Mouse (Mus musculus): Measurements from ENCODE around the gene Grik1. TPM values are rescaled to one million over a fixed set of nuclear protein-coding genes. Genes with fewer than 3 reads are reported as not detected.

The Grik1 gene
- total and polyA plus RNA-seq, 2 experiments from 2014 or later = 30.4 to 37.1 TPM

DNA sequence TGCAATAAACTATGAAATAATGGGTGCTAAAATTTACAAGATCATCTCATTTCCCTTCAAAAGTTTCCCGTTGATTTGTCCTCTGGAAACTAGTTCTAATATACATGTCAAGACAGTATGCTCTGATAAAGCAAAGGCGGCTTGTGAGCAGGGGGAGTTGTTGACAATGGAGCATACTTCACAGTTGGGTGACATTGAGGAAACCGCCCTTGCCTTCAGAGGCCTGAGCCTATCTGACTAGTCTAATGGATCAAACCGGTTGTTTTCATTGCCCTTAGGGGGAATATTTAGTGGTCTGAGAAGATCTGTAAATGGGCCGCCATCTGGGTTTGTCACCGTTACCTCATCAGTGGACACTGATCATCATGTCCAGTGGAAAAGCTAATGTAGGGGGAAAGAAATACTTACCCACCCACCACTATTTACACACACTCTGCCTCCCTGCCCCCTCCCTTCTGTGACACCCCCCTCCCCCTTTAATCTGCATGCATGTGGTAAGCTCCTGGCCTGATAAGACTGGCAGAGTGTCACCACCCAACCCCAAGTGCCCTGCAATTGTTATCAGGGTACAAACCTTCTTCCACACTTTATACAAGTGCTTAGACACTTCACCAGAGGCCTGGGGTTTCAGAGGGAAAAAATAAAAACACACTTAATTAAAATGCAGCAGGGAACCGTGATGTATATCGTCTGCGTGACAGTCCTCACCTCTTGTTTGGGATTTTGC, 335.2 kb downstream of the Grik1 start:
- Histone ChIP-seq H3K27ac (ENCODE audit: low read depth, low read length) (no peak overlapping the region), H3K27me3 (ENCODE audit: insufficient read depth, low read length) (no peaks in the 10 kb centered on the region), H3K4me3 (ENCODE audit: low read depth, low read length) (no peak overlapping the region), H3K36me3 (ENCODE audit: insufficient read depth, low read length) (no peaks in the 10 kb centered on the region), H3K4me1 (ENCODE audit: insufficient read depth, low read length) (no peaks in the 10 kb centered on the region), H3K9me3 (ENCODE audit: low read length) (no peaks in the 10 kb centered on the region), H3K9ac (replicated peaks; ENCODE audit: low read length, poor library complexity, severe bottlenecking) (no peak overlapping the region), H3K4me2 (ENCODE audit: low read depth, low read length, poor library complexity, severe bottlenecking) (no peak overlapping the region)
- 80% methylated on average over 9 of the region's 9 CpGs for WGBS
- DNase-seq (ENCODE audit: low spot score) = no peak
- no peak for TF ChIP-seq CTCF (IDR thresholded peaks at IDR 0.05)
- no peak for ATAC-seq (ENCODE audit: low FRiP score)

DNA sequence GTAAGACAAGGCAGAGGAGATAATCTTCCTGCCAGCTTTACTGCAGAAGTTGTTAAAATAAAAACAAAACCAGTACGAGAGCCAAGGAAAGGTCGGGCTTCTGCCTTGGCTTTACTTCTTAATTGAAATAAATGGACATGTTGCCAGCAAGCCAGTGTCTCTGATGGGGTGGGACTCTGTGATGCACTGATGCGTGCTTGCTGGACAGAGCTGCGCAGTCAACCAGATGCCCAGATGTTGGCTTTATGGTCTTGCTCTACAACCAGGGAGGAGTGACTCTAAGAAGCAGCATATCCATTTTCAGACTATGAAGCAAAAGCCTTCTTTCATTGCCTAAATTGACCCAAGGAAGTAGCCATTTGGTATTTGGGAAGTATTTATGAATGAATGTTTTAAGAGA, 336.9 kb downstream of the Grik1 start:
- TF ChIP-seq CTCF (IDR thresholded peaks at IDR 0.05) = no peak
- DNase-seq (ENCODE audit: low spot score) (no peak), ATAC-seq (ENCODE audit: low FRiP score) (no peak)
- H3K27me3 ChIP-seq (ENCODE audit: insufficient read depth, low read length) = no peaks in the 10 kb centered on the region
- H3K4me3 ChIP-seq (ENCODE audit: low read depth, low read length) = no peak overlapping the region
- no peak overlapping the region for H3K27ac ChIP-seq (ENCODE audit: low read depth, low read length)
- H3K9ac ChIP-seq (replicated peaks; ENCODE audit: low read length, poor library complexity, severe bottlenecking) = no peak overlapping the region
- no peaks in the 10 kb centered on the region for H3K36me3 ChIP-seq (ENCODE audit: insufficient read depth, low read length)
- no peaks in the 10 kb centered on the region for H3K4me1 ChIP-seq (ENCODE audit: insufficient read depth, low read length)
- H3K4me2 ChIP-seq (ENCODE audit: low read depth, low read length, poor library complexity, severe bottlenecking) = no peak overlapping the region
- 88% methylated on average over 4 of the region's 4 CpGs for WGBS
- H3K9me3 ChIP-seq (ENCODE audit: low read length) = no peaks in the 10 kb centered on the region

DNA sequence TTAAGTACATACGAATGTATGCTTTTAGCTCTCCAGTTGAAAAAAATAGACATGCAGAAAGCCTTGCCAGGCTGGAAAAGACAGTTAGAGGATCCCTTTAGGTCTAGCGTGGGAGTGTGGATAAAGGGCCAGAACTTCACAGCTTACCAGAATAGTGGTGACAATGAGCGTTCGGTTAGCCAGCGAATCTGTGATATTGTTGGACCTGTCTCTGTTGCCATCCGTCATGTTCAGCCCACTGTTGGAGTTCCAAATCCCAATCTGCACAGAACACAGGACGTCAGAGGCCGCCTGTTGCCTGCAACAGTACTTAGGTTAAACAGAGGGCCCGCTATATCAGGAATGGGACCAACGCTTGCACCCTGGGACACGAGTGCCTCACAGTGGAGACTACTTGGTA, 340.2 kb downstream of the Grik1 start:
- H3K36me3 ChIP-seq (ENCODE audit: insufficient read depth, low read length) = no peaks in the 10 kb centered on the region
- no peak overlapping the region for H3K27ac ChIP-seq (ENCODE audit: low read depth, low read length)
- ATAC-seq (ENCODE audit: low FRiP score) = no peak
- no peaks in the 10 kb centered on the region for H3K4me1 ChIP-seq (ENCODE audit: insufficient read depth, low read length)
- no peak for TF ChIP-seq CTCF (IDR thresholded peaks at IDR 0.05)
- no peaks in the 10 kb centered on the region for H3K9me3 ChIP-seq (ENCODE audit: low read length)
- DNase-seq (ENCODE audit: low spot score) = no peak
- 92% methylated on average over 11 of the region's 11 CpGs for WGBS
- no peak overlapping the region for H3K4me2 ChIP-seq (ENCODE audit: low read depth, low read length, poor library complexity, severe bottlenecking)
- no peaks in the 10 kb centered on the region for H3K27me3 ChIP-seq (ENCODE audit: insufficient read depth, low read length)
- no peak overlapping the region for H3K4me3 ChIP-seq (ENCODE audit: low read depth, low read length)
- H3K9ac ChIP-seq (replicated peaks; ENCODE audit: low read length, poor library complexity, severe bottlenecking) = no peak overlapping the region

DNA sequence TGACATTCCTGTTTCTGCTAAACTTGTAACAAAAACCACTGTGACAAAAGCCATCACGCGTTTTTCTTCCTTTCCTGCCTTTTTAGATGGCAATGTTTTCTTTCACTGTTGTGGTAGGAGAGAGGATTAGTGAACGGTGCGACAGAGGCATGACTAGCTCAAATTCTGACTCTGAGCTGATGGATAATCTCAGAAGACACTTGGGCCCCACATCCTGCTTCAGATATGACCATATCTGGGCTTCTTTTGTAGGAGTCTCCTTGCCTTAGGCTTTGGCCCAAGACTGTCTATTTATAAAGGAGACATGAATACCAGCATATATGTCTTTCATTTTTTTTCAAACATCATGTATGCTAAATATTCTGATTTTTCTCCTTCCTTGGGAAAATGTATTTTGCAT, 341.9 kb downstream of the Grik1 start:
- 49% methylated on average over 4 of the region's 4 CpGs for WGBS

DNA sequence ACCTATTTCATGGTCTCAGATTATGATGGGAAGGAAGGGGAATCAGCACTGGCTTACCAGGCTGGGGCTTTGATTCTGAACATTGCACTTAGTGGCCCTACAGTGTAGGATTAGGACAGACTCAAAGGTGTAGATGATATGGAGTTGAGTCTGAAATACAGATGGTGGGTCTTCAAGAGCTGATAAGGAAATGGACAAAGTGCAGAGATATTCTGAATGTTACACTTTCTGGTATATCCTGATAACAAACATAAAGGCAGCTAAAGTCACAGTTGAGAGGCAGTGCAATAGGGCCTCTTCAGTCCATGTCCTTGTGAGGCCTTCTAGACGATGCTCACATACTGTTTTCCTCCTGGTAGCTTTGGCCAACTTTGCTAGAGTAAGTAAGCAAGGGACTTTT, 345.7 kb downstream of the Grik1 start:
- Histone ChIP-seq H3K36me3 (ENCODE audit: insufficient read depth, low read length) (no peaks in the 10 kb centered on the region), H3K4me1 (ENCODE audit: insufficient read depth, low read length) (no peaks in the 10 kb centered on the region), H3K4me2 (ENCODE audit: low read depth, low read length, poor library complexity, severe bottlenecking) (no peak overlapping the region), H3K27ac (ENCODE audit: low read depth, low read length) (no peak overlapping the region), H3K4me3 (ENCODE audit: low read depth, low read length) (no peak overlapping the region), H3K9ac (replicated peaks; ENCODE audit: low read length, poor library complexity, severe bottlenecking) (no peak overlapping the region), H3K27me3 (ENCODE audit: insufficient read depth, low read length) (no peaks in the 10 kb centered on the region), H3K9me3 (ENCODE audit: low read length) (no peaks in the 10 kb centered on the region)
- no peak for ATAC-seq (ENCODE audit: low FRiP score)
- no peak for TF ChIP-seq CTCF (IDR thresholded peaks at IDR 0.05)
- DNase-seq (ENCODE audit: low spot score) = no peak
- 97% methylated on average over 1 of the region's 1 CpGs for WGBS

More for the DNA sequence above, 341.9 kb downstream of the Grik1 start:
- Histone ChIP-seq H3K4me3 (ENCODE audit: low read depth, low read length) (no peak overlapping the region), H3K4me2 (ENCODE audit: low read depth, low read length, poor library complexity, severe bottlenecking) (no peak overlapping the region), H3K27me3 (ENCODE audit: insufficient read depth, low read length) (no peaks in the 10 kb centered on the region), H3K36me3 (ENCODE audit: insufficient read depth, low read length) (no peaks in the 10 kb centered on the region), H3K4me1 (ENCODE audit: insufficient read depth, low read length) (no peaks in the 10 kb centered on the region), H3K9ac (replicated peaks; ENCODE audit: low read length, poor library complexity, severe bottlenecking) (no peak overlapping the region), H3K27ac (ENCODE audit: low read depth, low read length) (no peak overlapping the region), H3K9me3 (ENCODE audit: low read length) (no peaks in the 10 kb centered on the region)
- TF ChIP-seq CTCF (IDR thresholded peaks at IDR 0.05) = no peak
- ATAC-seq (ENCODE audit: low FRiP score) (no peak), DNase-seq (ENCODE audit: low spot score) (no peak)

DNA sequence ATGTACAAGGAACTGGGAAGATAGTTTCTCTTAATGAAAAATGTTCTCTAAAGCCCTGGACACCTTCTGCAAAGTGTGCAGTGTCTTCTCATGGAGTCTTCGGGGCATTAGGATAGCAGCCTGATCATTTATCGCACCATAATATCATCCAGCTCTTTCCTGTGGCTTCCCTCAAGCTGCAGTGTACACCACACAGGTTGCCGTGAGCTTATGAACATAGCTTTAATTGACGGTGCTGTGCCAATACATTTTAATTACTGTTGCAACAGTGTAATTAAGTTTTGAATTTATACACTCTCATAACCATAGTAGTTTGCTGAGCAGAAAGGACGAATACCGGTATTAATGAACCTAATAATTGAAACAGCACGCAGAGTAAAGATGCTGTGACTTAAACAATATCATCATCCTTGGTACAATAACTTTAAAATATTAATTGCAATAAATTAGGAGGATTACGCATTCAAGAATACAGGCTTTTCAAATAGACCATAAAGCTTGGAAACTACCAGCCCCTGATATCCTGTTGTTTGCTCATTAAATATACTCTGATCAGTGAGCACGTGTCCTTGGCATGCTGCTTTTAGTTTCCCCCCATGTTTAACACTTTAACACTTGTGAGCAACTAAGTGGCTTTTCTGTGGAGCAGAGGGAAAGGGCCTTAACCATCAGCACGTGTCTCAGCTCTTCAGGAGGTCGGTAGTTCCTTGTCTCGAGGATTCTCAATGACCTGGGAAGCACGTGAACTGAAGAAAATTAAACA, 347.8 kb downstream of the Grik1 start:
- Histone ChIP-seq H3K9ac (replicated peaks; ENCODE audit: low read length, poor library complexity, severe bottlenecking) (no peak overlapping the region), H3K4me2 (ENCODE audit: low read depth, low read length, poor library complexity, severe bottlenecking) (no peak overlapping the region), H3K4me1 (ENCODE audit: insufficient read depth, low read length) (no peaks in the 10 kb centered on the region), H3K4me3 (ENCODE audit: low read depth, low read length) (no peak overlapping the region), H3K36me3 (ENCODE audit: insufficient read depth, low read length) (no peaks in the 10 kb centered on the region), H3K9me3 (ENCODE audit: low read length) (no peaks in the 10 kb centered on the region), H3K27me3 (ENCODE audit: insufficient read depth, low read length) (no peaks in the 10 kb centered on the region), H3K27ac (ENCODE audit: low read depth, low read length) (no peak overlapping the region)
- peak; percentile 6 for DNase-seq (ENCODE audit: low spot score)
- no peak for TF ChIP-seq CTCF (IDR thresholded peaks at IDR 0.05)
- no peak for ATAC-seq (ENCODE audit: low FRiP score)
- 83% methylated on average over 13 of the region's 13 CpGs for WGBS
